Mouse (Mus musculus): ENCODE results near the gene Borcs5. TPM values are rescaled to one million over a fixed set of nuclear protein-coding genes. Genes with fewer than 3 reads are reported as not detected.

The Borcs5 gene
- 18.8 TPM for polyA plus RNA-seq (2017; shearing (Covaris generic))

DNA sequence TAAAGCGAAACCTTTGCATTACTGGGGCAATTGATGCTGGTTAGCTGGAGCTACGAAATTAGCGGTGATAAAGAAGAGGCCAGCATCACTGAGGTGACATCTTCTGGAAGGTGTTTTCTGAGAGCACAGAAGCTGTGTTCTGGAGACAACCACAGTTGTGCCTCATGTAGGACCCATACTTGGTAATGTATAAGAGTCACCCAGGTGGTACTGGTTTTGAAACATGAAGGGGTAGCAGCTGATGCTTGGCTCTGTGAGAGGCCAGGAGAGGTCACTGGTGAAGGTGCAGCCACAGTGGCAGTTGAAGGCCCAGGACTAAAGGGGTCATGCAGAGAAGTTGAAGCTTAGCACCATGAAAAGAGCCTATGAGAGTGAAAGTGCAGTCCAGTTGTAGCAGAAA is at the start of gene Borcs5:
Gene Borcs5, plus strand, starts transcription at position 301 of the 400 bp plus-strand sequence.

DNA sequence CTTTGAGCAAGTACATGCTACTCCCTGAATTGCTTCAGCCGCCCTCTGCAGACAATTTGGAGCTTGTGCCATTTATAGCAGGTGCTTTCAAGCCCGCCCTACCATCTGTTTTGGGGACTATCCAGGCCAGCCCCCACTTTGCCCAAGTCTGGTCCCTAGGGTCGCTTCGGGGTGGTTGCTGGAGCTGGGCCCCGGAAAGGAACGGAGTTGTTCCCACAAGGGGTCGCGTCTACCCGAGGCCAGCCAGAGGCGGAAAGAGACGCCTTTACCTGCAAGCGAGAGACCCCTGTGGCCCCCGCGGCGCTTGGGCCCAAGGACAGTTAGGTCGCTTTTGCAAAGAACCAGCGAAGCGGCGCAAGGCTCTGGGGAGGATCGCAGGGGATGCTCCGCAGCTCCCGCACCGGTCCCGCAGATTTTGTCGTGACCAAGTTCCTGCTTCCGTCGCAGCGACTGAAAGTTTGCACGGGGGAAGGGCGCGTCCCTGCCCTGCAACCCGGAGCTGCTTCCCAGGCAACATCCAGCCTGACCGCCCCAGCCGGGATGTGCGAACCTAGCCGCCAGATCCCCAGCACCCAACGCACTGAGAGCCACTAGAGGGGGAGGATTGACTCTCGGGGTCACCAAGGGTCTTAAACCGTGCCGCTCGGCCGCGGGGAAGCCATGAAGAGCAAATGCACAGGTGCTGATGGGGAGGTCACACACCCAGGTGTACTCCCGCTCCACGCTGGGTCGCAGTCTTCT is 7.2 kb upstream of the Borcs5 start, which contains the start of gene Mansc1:
Gene Mansc1, minus strand, starts transcription at position 542 of the 741 bp plus-strand sequence.

Other genes starting within 250 kb of the Borcs5 start
- 4.8 TPM for gene Bcl2l14, start 243.2 kb upstream of the Borcs5 start, polyA plus RNA-seq (2017; shearing (Covaris generic))
- 4.5 TPM for gene Lrp6, start 72.5 kb upstream of the Borcs5 start, polyA plus RNA-seq (2017; shearing (Covaris generic))
- gene Mansc1, start 7.0 kb upstream of the Borcs5 start, polyA plus RNA-seq (2017; shearing (Covaris generic)) = 6.5 TPM
- gene Dusp16, start 153.1 kb downstream of the Borcs5 start, polyA plus RNA-seq (2017; shearing (Covaris generic)) = 1.6 TPM
- gene Crebl2, start 190.6 kb downstream of the Borcs5 start, polyA plus RNA-seq (2017; shearing (Covaris generic)) = 42.9 TPM